Mouse (Mus musculus) MEL (cell line): ENCODE measurements around the gene Asb8.

ENCODE experiments used
- CTCF ChIP-seq, 3 experiments: IDR thresholded peaks in 2 of 3; conservative IDR thresholded peaks in 1 of 3; 2 replicates each; pipeline ENCODE4 v1.5.1; 2011 to 2012; ENCODE audit warnings: low read length in 3 of 3, low read depth in 2 of 3, mild to moderate bottlenecking in 2 of 3, improper control_type of control experiment in 1 of 3, inconsistent platforms in 1 of 3, mixed read lengths in 1 of 3, moderate library complexity in 1 of 3; ENCODE audit not compliant: control insufficient read depth in 1 of 3, insufficient read depth in 1 of 3, poor library complexity in 1 of 3, severe bottlenecking in 1 of 3
- EP300 ChIP-seq, 2 experiments: IDR thresholded peaks; 2 replicates each; pipeline ENCODE4 v1.6.1; 2011; ENCODE audit warnings: improper control_type of control experiment in 2 of 2, low read length in 2 of 2, low read depth in 1 of 2, mild to moderate bottlenecking in 1 of 2
- MAFK ChIP-seq: IDR thresholded peaks from 2 replicates; pipeline ENCODE4 v1.6.1; 2011; ENCODE audit warnings: low read depth, mild to moderate bottlenecking, low read length, improper control_type of control experiment, borderline replicate concordance
- MXI1 ChIP-seq: IDR thresholded peaks from 2 replicates; pipeline ENCODE4 v1.6.1; 2011; ENCODE audit warnings: mild to moderate bottlenecking, low read depth, low read length, improper control_type of control experiment
- NELFE ChIP-seq: IDR thresholded peaks from 2 replicates; pipeline ENCODE4 v1.6.1; 2011; ENCODE audit warnings: low read depth, low read length, improper control_type of control experiment
- POLR2A ChIP-seq, 2 experiments: IDR thresholded peaks; 2 replicates each; pipeline ENCODE4 v1.6.1; 2011 to 2012; ENCODE audit warnings: low read length in 2 of 2, mild to moderate bottlenecking in 2 of 2, control low read depth in 1 of 2, improper control_type of control experiment in 1 of 2, low read depth in 1 of 2, moderate library complexity in 1 of 2; ENCODE audit not compliant: control insufficient read depth in 1 of 2, insufficient read depth in 1 of 2, poor library complexity in 1 of 2
- TCF12 ChIP-seq: IDR thresholded peaks from 2 replicates; pipeline ENCODE4 v1.6.1; 2014; ENCODE audit warnings: low read depth, mild to moderate bottlenecking, inconsistent platforms, low read length, improper control_type of control experiment, moderate library complexity
- USF1 ChIP-seq: IDR thresholded peaks from 2 replicates; pipeline ENCODE4 v1.6.1; 2014; ENCODE audit warnings: low read depth, mild to moderate bottlenecking, inconsistent platforms, low read length, improper control_type of control experiment, moderate library complexity

DNA sequence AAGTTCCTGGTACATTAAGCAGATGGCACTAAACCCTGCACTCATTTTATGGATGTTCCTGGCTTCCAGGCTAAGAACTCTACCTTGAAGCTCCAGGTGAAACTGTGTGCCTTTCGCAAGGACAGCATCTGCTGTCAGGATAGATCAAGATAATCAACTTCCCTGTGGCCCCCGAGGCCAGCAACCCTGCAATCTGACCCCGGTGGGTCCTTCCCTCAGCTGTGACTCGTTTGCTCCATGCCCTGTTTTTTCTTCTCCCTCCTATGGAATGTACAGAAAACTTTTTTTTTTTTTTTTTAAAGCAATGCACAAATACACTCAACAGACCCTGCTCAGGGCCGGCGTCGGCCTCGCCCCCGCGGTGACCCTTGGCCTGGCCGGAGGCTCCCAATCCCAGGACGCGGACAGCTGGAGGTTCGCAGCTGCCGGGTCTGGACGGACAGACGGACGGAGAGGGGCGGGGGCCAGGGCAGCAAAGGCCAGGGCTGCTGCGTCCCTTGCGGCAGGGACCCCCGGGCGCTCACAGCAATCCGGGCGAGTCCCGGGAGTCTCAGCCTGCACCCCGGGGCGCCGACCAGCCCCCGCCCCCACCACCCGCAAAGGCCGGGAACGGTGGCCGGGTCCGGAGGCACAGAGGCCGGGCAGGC is 20.4 kb downstream of the Asb8 start:
- TF ChIP-seq MAFK (no peak), USF1 (no peak), EP300 (IDR thresholded peaks at IDR 0.05; ENCODE audit: low read depth in 1 of 2, low read length in 2 of 2) (no peak), CTCF (IDR thresholded peaks at IDR 0.05 in 2 of 3, conservative IDR thresholded peaks at IDR 0.05 in 1 of 3; ENCODE audit: control insufficient read depth in 1 of 3, insufficient read depth in 1 of 3, low read depth in 2 of 3, low read length in 3 of 3, poor library complexity in 1 of 3, severe bottlenecking in 1 of 3) (no peak), POLR2A (IDR thresholded peaks at IDR 0.05; ENCODE audit: control insufficient read depth in 1 of 2, insufficient read depth in 1 of 2, low read depth in 1 of 2, low read length in 2 of 2, poor library complexity in 1 of 2) (no peak), MXI1 (no peak), TCF12 (no peak), NELFE (no peak)
